Mouse (Mus musculus): ENCODE measurements around the gene Nkapd1. TPM values are rescaled to one million over a fixed set of nuclear protein-coding genes. Genes with fewer than 3 reads are reported as not detected.
A peak's percentile ranks its signal among the peaks of the same experiment; 100 is the strongest.

Gene Nkapd1
- polyA plus RNA-seq, 1 experiment from 2014 or later, result 25.2 TPM

- no peaks in the 10 kb centered on the region for H3K27me3 ChIP-seq (replicated peaks; ENCODE audit: insufficient read depth, low read length)
- no peaks in the 10 kb centered on the region for H3K4me1 ChIP-seq (ENCODE audit: insufficient read depth, low read depth, low read length)
- H3K27ac ChIP-seq (ENCODE audit: low read length), result peak overlapping the region; percentile 47; the same call in 1 of the 2 replicates
- no peak overlapping the region for H3K4me2 ChIP-seq (replicated peaks; ENCODE audit: low read depth, low read length)
- TF ChIP-seq CTCF (IDR thresholded peaks at IDR 0.05), result no peak
- TF ChIP-seq EP300 (IDR thresholded peaks at IDR 0.05), result no peak
- DNase-seq (ENCODE audit: low spot score), result peak; percentile 76
- H3K36me3 ChIP-seq (ENCODE audit: insufficient read depth, low read length), result 0 out of 2 replicates have a peak, but pooled peaks cover 3% of the 10 kb centered on the region
- H3K9ac ChIP-seq (replicated peaks; ENCODE audit: low read depth), result no peak overlapping the region
- H3K9me3 ChIP-seq (ENCODE audit: low read length), result no peaks in the 10 kb centered on the region
- peak; percentile 57 for ATAC-seq
- H3K4me3 ChIP-seq (ENCODE audit: low read depth, low read length), result no peak overlapping the region
- WGBS, result 65% methylated on average over 10 of the region's 10 CpGs
These were observed 26.3 kb downstream of the Nkapd1 start for GRCm38 (mm10) chr9:50590856-50591518.

GRCm38 (mm10) chr9:50586955-50587354 lies 30.3 kb downstream of the Nkapd1 start:
- no peak overlapping the region for H3K27ac ChIP-seq (ENCODE audit: low read length)
- H3K36me3 ChIP-seq (ENCODE audit: insufficient read depth, low read length), result no peaks in the 10 kb centered on the region
- no peak overlapping the region for H3K4me2 ChIP-seq (replicated peaks; ENCODE audit: low read depth, low read length)
- H3K9me3 ChIP-seq (ENCODE audit: low read length), result no peaks in the 10 kb centered on the region
- H3K4me3 ChIP-seq (ENCODE audit: low read depth, low read length), result no peak overlapping the region
- H3K27me3 ChIP-seq (replicated peaks; ENCODE audit: insufficient read depth, low read length), result no peaks in the 10 kb centered on the region
- DNase-seq (ENCODE audit: low spot score) (no peak), ATAC-seq (no peak)
- H3K4me1 ChIP-seq (ENCODE audit: insufficient read depth, low read depth, low read length), result no peaks in the 10 kb centered on the region
- WGBS, result 45% methylated on average over 4 of the region's 4 CpGs
- TF ChIP-seq EP300 (IDR thresholded peaks at IDR 0.05), result no peak
- TF ChIP-seq CTCF (IDR thresholded peaks at IDR 0.05), result no peak
- no peak overlapping the region for H3K9ac ChIP-seq (replicated peaks; ENCODE audit: low read depth)

GRCm38 (mm10) chr9:50585145-50585818 lies 32.0 kb downstream of the Nkapd1 start:
- TF ChIP-seq EP300 (IDR thresholded peaks at IDR 0.05), result no peak
- Histone ChIP-seq H3K4me2 (replicated peaks; ENCODE audit: low read depth, low read length) (no peak overlapping the region), H3K4me1 (ENCODE audit: insufficient read depth, low read depth, low read length) (no peaks in the 10 kb centered on the region), H3K9me3 (ENCODE audit: low read length) (no peaks in the 10 kb centered on the region), H3K4me3 (ENCODE audit: low read depth, low read length) (no peak overlapping the region), H3K27me3 (replicated peaks; ENCODE audit: insufficient read depth, low read length) (no peaks in the 10 kb centered on the region), H3K9ac (replicated peaks; ENCODE audit: low read depth) (no peak overlapping the region), H3K36me3 (ENCODE audit: insufficient read depth, low read length) (no peaks in the 10 kb centered on the region), H3K27ac (ENCODE audit: low read length) (no peak overlapping the region)
- no peak for ATAC-seq
- 74% methylated on average over 6 of the region's 6 CpGs for WGBS
- DNase-seq (ENCODE audit: low spot score), result no peak

- H3K27me3 ChIP-seq (replicated peaks; ENCODE audit: insufficient read depth, low read length), result no peaks in the 10 kb centered on the region
- no peak for DNase-seq (ENCODE audit: low spot score)
- H3K4me3 ChIP-seq (ENCODE audit: low read depth, low read length), result no peak overlapping the region
- no peak overlapping the region for H3K9ac ChIP-seq (replicated peaks; ENCODE audit: low read depth)
- no peaks in the 10 kb centered on the region for H3K9me3 ChIP-seq (ENCODE audit: low read length)
- H3K36me3 ChIP-seq (ENCODE audit: insufficient read depth, low read length), result no peaks in the 10 kb centered on the region
- no peak overlapping the region for H3K4me2 ChIP-seq (replicated peaks; ENCODE audit: low read depth, low read length)
- no peak for ATAC-seq
- H3K4me1 ChIP-seq (ENCODE audit: insufficient read depth, low read depth, low read length), result no peaks in the 10 kb centered on the region
- TF ChIP-seq EP300 (IDR thresholded peaks at IDR 0.05) (no peak), CTCF (IDR thresholded peaks at IDR 0.05) (no peak)
- WGBS, result 27% methylated on average over 4 of the region's 4 CpGs
- no peak overlapping the region for H3K27ac ChIP-seq (ENCODE audit: low read length)
These were observed 36.9 kb downstream of the Nkapd1 start for GRCm38 (mm10) chr9:50580370-50580769.

- Histone ChIP-seq H3K9ac (replicated peaks; ENCODE audit: low read depth) (no peak overlapping the region), H3K4me1 (ENCODE audit: insufficient read depth, low read depth, low read length) (no peaks in the 10 kb centered on the region), H3K27ac (ENCODE audit: low read length) (no peak overlapping the region), H3K9me3 (ENCODE audit: low read length) (no peaks in the 10 kb centered on the region), H3K36me3 (ENCODE audit: insufficient read depth, low read length) (no peaks in the 10 kb centered on the region), H3K4me3 (ENCODE audit: low read depth, low read length) (no peak overlapping the region), H3K4me2 (replicated peaks; ENCODE audit: low read depth, low read length) (no peak overlapping the region), H3K27me3 (replicated peaks; ENCODE audit: insufficient read depth, low read length) (no peaks in the 10 kb centered on the region)
- ATAC-seq (no peak), DNase-seq (ENCODE audit: low spot score) (no peak)
- TF ChIP-seq EP300 (IDR thresholded peaks at IDR 0.05) (no peak), CTCF (IDR thresholded peaks at IDR 0.05) (no peak)
- WGBS, result 58% methylated on average over 10 of the region's 10 CpGs
These were observed 47.4 kb downstream of the Nkapd1 start for GRCm38 (mm10) chr9:50569599-50570525.

GRCm38 (mm10) chr9:50567881-50568280 lies 49.4 kb downstream of the Nkapd1 start:
- TF ChIP-seq EP300 (IDR thresholded peaks at IDR 0.05) (no peak), CTCF (IDR thresholded peaks at IDR 0.05) (no peak)
- WGBS, result 70% methylated on average over 2 of the region's 2 CpGs
- no peaks in the 10 kb centered on the region for H3K9me3 ChIP-seq (ENCODE audit: low read length)
- ATAC-seq (no peak), DNase-seq (ENCODE audit: low spot score) (no peak)
- H3K36me3 ChIP-seq (ENCODE audit: insufficient read depth, low read length), result no peaks in the 10 kb centered on the region
- no peak overlapping the region for H3K27ac ChIP-seq (ENCODE audit: low read length)
- no peaks in the 10 kb centered on the region for H3K27me3 ChIP-seq (replicated peaks; ENCODE audit: insufficient read depth, low read length)
- no peak overlapping the region for H3K4me3 ChIP-seq (ENCODE audit: low read depth, low read length)
- H3K4me2 ChIP-seq (replicated peaks; ENCODE audit: low read depth, low read length), result no peak overlapping the region
- H3K9ac ChIP-seq (replicated peaks; ENCODE audit: low read depth), result no peak overlapping the region
- H3K4me1 ChIP-seq (ENCODE audit: insufficient read depth, low read depth, low read length), result no peaks in the 10 kb centered on the region

Measured in lung, postnatal 0 days (tissue).